Mouse (Mus musculus): ENCODE data around the gene Gja3.

GRCm38 (mm10) chr14:57105721-57106120 is 47.8 kb upstream of the Gja3 start:
- TF ChIP-seq CTCF (IDR thresholded peaks at IDR 0.05; ENCODE audit: extremely low read depth, insufficient read depth, low read length) (no peak), POLR2A (IDR thresholded peaks at IDR 0.05; ENCODE audit: extremely low read depth, insufficient read depth, low read length) (no peak)
